Comparison of ENCODE assay signal across 23 mouse cellular contexts in genomic region chr15:4269835-4270234, GRCm38 (mm10).
A peak's percentile ranks its signal among the peaks of the same experiment; 100 is the strongest.
DNase-seq lines count a peak whose midpoint lies in the region; ATAC-seq and TF ChIP-seq lines count a peak whose summit lies in the region.
"Had no signal": no experiment of that assay in that cellular context is flagged by ENCODE, and none has a peak within 500 bp of the region (broad histone marks: within the 10 kb centered on the region; RNA-seq: fewer than 3 reads in every experiment).

No protein-coding gene starts in this region.

- no peak overlapping the region for H3K27ac ChIP-seq in CH12.LX (ENCODE audit: insufficient read depth, low read depth)
- H3K27ac ChIP-seq in ES-E14 (ENCODE audit: insufficient read depth, low read depth, low read length, poor library complexity, severe bottlenecking) = no peak overlapping the region
- no peak overlapping the region for H3K27ac ChIP-seq in MEL (ENCODE audit: control insufficient read depth, low read depth, low read length)
- H3K27ac ChIP-seq in forebrain, embryonic 15.5 days (replicated peaks) = no peak overlapping the region
- no peak overlapping the region for H3K27ac ChIP-seq in forebrain, embryonic 13.5 days

- H3K4me2 ChIP-seq in CH12.LX (ENCODE audit: insufficient read depth, low read depth, poor library complexity, severe bottlenecking) = no peak overlapping the region
- H3K4me2 ChIP-seq in forebrain, embryonic 15.5 days (replicated peaks) = no peak overlapping the region
- no peak overlapping the region for H3K4me2 ChIP-seq in forebrain, embryonic 13.5 days

- 90% methylated on average over 2 of the region's 2 CpGs for WGBS in forebrain, embryonic 15.5 days
- 87% methylated on average over 2 of the region's 2 CpGs for WGBS in forebrain, embryonic 13.5 days

- H3K9me3 ChIP-seq in CH12.LX (replicated peaks; ENCODE audit: low read length) (no peaks in the 10 kb centered on the region), ES-E14 (ENCODE audit: control insufficient read depth, insufficient read depth, low read depth, low read length) (no peaks in the 10 kb centered on the region), MEL (replicated peaks; ENCODE audit: insufficient read depth, low read length) (no peaks in the 10 kb centered on the region)
- H3K9me3 ChIP-seq in forebrain, embryonic 15.5 days = no peaks in the 10 kb centered on the region
- no peaks in the 10 kb centered on the region for H3K9me3 ChIP-seq in forebrain, embryonic 13.5 days (replicated peaks)
- H3K9me3 ChIP-seq: G1E had no signal

- no peak for ATAC-seq in forebrain, embryonic 15.5 days (replicated peaks)
- ATAC-seq in forebrain, embryonic 13.5 days = no peak
- ATAC-seq: activated CD4-positive, CD25-positive, alpha-beta regulatory T cell, adult 4 months; CD4-positive, CD25-positive, alpha-beta regulatory T cell, adult 4 months; Patski had no signal

- H3K9ac ChIP-seq in CH12.LX (ENCODE audit: insufficient read depth, low read depth) (no peak overlapping the region), ES-E14 (ENCODE audit: insufficient read depth, low read depth, low read length, poor library complexity, severe bottlenecking) (no peak overlapping the region), MEL (ENCODE audit: control insufficient read depth, low read depth, low read length, poor library complexity, severe bottlenecking) (no peak overlapping the region)
- no peak overlapping the region for H3K9ac ChIP-seq in forebrain, embryonic 15.5 days (replicated peaks)
- H3K9ac ChIP-seq in forebrain, embryonic 13.5 days = no peak overlapping the region

- DNase-seq in CH12.LX (ENCODE audit: extremely low read depth) (no peak), ES-E14 (ENCODE audit: low read depth, low spot score) (no peak), MEL (ENCODE audit: low read depth, low spot score) (no peak)
- no peak for DNase-seq in heart, postnatal 4 days
- DNase-seq: adrenal gland, adult 2 months; adrenal gland, adult 8-10 months; adrenal gland, postnatal 10 days; adrenal gland, postnatal 14 days; adrenal gland, postnatal 25 days; adrenal gland, postnatal 36 days; B cell, adult 2 months; cerebellum, adult 11 months; cerebellum, adult 11-12 months; cerebellum, adult 18-20 months; cerebellum, adult 2 months; cerebellum, adult 8-10 months; cerebellum, adult 9-10 months had no signal

- TF ChIP-seq RAD21 in CH12.LX (IDR thresholded peaks at IDR 0.05; ENCODE audit: low read depth, low read length) (no peak), MEL (IDR thresholded peaks at IDR 0.05; ENCODE audit: low read depth, low read length) (no peak)

- dilution Hi-C loops in CH12.LX (cut with MboI; ENCODE audit: extremely low pct_ligation_motif_present, extremely low pct_unique_long_range_greater_than_20kb, low sequenced_read_pairs) = no loop called here

- TF ChIP-seq EP300 in CH12.LX (IDR thresholded peaks at IDR 0.05; ENCODE audit: low read length) (no peak), MEL (IDR thresholded peaks at IDR 0.05; ENCODE audit: low read depth in 1 of 2, low read length in 2 of 2) (no peak)

- in situ Hi-C loops in CH12.LX (cut with MboI; ENCODE audit: low pct_ligation_motif_present, low pct_unique_long_range_greater_than_20kb, low sequenced_read_pairs) = no loop called here
- in situ Hi-C loops in ES-E14 (cut with MboI; ENCODE audit: low sequenced_read_pairs in 2 of 2, unreplicated experiment in 2 of 2) = no loop called here

- no peak overlapping the region for H3K4me3 ChIP-seq in CH12.LX (replicated peaks in 1 of 3; ENCODE audit: low read depth in 2 of 3, low read length in 2 of 3, poor library complexity in 1 of 3)
- no peak overlapping the region for H3K4me3 ChIP-seq in ES-E14 (ENCODE audit: insufficient read depth in 1 of 2, low read depth in 1 of 2, low read length in 2 of 2, poor library complexity in 1 of 2, severe bottlenecking in 1 of 2)
- H3K4me3 ChIP-seq in MEL (ENCODE audit: control insufficient read depth in 1 of 2, insufficient read depth in 1 of 2, low read depth in 2 of 2, low read length in 2 of 2) = no peak overlapping the region
- H3K4me3 ChIP-seq in forebrain, embryonic 15.5 days = no peak overlapping the region
- H3K4me3 ChIP-seq in forebrain, embryonic 13.5 days = no peak overlapping the region

- H3K4me1 ChIP-seq in CH12.LX (ENCODE audit: control insufficient read depth in 1 of 2, insufficient read depth in 2 of 2) (no peaks in the 10 kb centered on the region), ES-E14 (ENCODE audit: control insufficient read depth in 2 of 2, insufficient read depth in 2 of 2, low read length in 2 of 2, poor library complexity in 1 of 2) (no peaks in the 10 kb centered on the region), MEL (ENCODE audit: control insufficient read depth in 1 of 2, insufficient read depth in 2 of 2, low read length in 2 of 2) (no peaks in the 10 kb centered on the region)
- H3K4me1 ChIP-seq in forebrain, embryonic 15.5 days = no peaks in the 10 kb centered on the region
- no peaks in the 10 kb centered on the region for H3K4me1 ChIP-seq in forebrain, embryonic 13.5 days

- TF ChIP-seq CTCF in CH12.LX (conservative IDR thresholded peaks at IDR 0.05 in 1 of 2, IDR thresholded peaks at IDR 0.05 in 1 of 2; ENCODE audit: low read depth in 2 of 2, low read length in 2 of 2) (no peak), MEL (IDR thresholded peaks at IDR 0.05 in 2 of 3, conservative IDR thresholded peaks at IDR 0.05 in 1 of 3; ENCODE audit: control insufficient read depth in 1 of 3, insufficient read depth in 1 of 3, low read depth in 2 of 3, low read length in 3 of 3, poor library complexity in 1 of 3, severe bottlenecking in 1 of 3) (no peak)

- no peaks in the 10 kb centered on the region for H3K79me2 ChIP-seq in CH12.LX (replicated peaks; ENCODE audit: control insufficient read depth, extremely low read depth, insufficient read depth, poor library complexity, severe bottlenecking)
- H3K79me2 ChIP-seq in MEL (ENCODE audit: control insufficient read depth, insufficient read depth, low read length, poor library complexity) = no peaks in the 10 kb centered on the region

- H3K27me3 ChIP-seq in CH12.LX (replicated peaks) = no peaks in the 10 kb centered on the region
- no peaks in the 10 kb centered on the region for H3K27me3 ChIP-seq in MEL (ENCODE audit: control insufficient read depth in 1 of 2, insufficient read depth in 2 of 2, low read length in 2 of 2)
- H3K27me3 ChIP-seq in forebrain, embryonic 15.5 days = no peaks in the 10 kb centered on the region
- H3K27me3 ChIP-seq in forebrain, embryonic 13.5 days = no peaks in the 10 kb centered on the region
- H3K27me3 ChIP-seq: Patski had no signal

- TF ChIP-seq POLR2A in CH12.LX (IDR thresholded peaks at IDR 0.05; ENCODE audit: low read depth, low read length) = no peak
- no peak for TF ChIP-seq POLR2A in MEL (IDR thresholded peaks at IDR 0.05; ENCODE audit: control insufficient read depth in 1 of 2, insufficient read depth in 1 of 2, low read depth in 1 of 2, low read length in 2 of 2, poor library complexity in 1 of 2)

- H3K36me3 ChIP-seq in CH12.LX (replicated peaks in 1 of 2; ENCODE audit: control insufficient read depth in 1 of 2, insufficient read depth in 1 of 2, low read length in 1 of 2) = no peaks in the 10 kb centered on the region
- no peaks in the 10 kb centered on the region for H3K36me3 ChIP-seq in ES-E14 (ENCODE audit: control insufficient read depth, insufficient read depth, low read length, poor library complexity, severe bottlenecking)
- H3K36me3 ChIP-seq in MEL (ENCODE audit: control insufficient read depth in 1 of 2, insufficient read depth in 2 of 2, low read length in 2 of 2) = no peaks in the 10 kb centered on the region
- no peaks in the 10 kb centered on the region for H3K36me3 ChIP-seq in forebrain, embryonic 15.5 days
- no peaks in the 10 kb centered on the region for H3K36me3 ChIP-seq in forebrain, embryonic 13.5 days (ENCODE audit: poor library complexity, severe bottlenecking)
- H3K36me3 ChIP-seq: G1E had no signal

TF ChIP-seq in CH12.LX, 34 proteins besides CTCF, POLR2A, EP300 and RAD21:
- TF ChIP-seq MAFK (IDR thresholded peaks at IDR 0.05; ENCODE audit: insufficient replicate concordance, low read length) (peak; percentile 84), JUND (conservative IDR thresholded peaks at IDR 0.05; ENCODE audit: low read depth, low read length) (no peak)

TF ChIP-seq in ES-E14, 5 proteins besides CTCF, POLR2A, EP300 and RAD21:
- TF ChIP-seq MAFK (IDR thresholded peaks at IDR 0.05; ENCODE audit: insufficient read depth, low read depth, low read length) (peak; percentile 82), ZC3H11A (IDR thresholded peaks at IDR 0.05; ENCODE audit: borderline replicate concordance, low read depth, low read length) (no peak)
TF ChIP-seq in ES-E14: peak in this region for 1.

TF ChIP-seq in MEL, 35 proteins besides CTCF, POLR2A, EP300 and RAD21:
- TF ChIP-seq MAFK (IDR thresholded peaks at IDR 0.05; ENCODE audit: borderline replicate concordance, low read depth, low read length) (peak; percentile 59; the same call in 1 of the 2 replicates), MYB (IDR thresholded peaks at IDR 0.05; ENCODE audit: low read depth, low read length) (no peak)

Comparison
In these comparisons a context has a peak if more than half of its experiments do, and no peak if none do; other contexts are left out.
1. Of the 35 proteins assayed by ChIP-seq in both MEL and CH12.LX: peak only in MEL: none; only in CH12.LX: none; in both: MAFK; in neither: 34.